Mouse (Mus musculus) liver, postnatal 0 days (tissue): ENCODE measurements around the gene Cpeb4.

Experiments used
- CTCF ChIP-seq: sonication (generic); IDR thresholded peaks from 2 replicates; pipeline ENCODE4 v1.5.1; 2016; ENCODE audit warnings: antibody characterized with exemption, low read depth
- EP300 ChIP-seq: IDR thresholded peaks from 2 replicates; pipeline ENCODE4 v1.6.1; 2016; ENCODE audit warnings: antibody characterized with exemption, low read depth, mild to moderate bottlenecking

- peak; percentile 47; the same call in 1 of the 2 replicates for TF ChIP-seq EP300
- TF ChIP-seq CTCF = no peak
Measured at GRCm38 (mm10) chr11:31838442-31839083, 33.4 kb upstream of the Cpeb4 start.
